Mouse (Mus musculus) myocyte (in vitro differentiated cells): ENCODE measurements around the gene Gar1. TPM values are rescaled to one million over a fixed set of nuclear protein-coding genes. Genes with fewer than 3 reads are reported as not detected.

Experiments
- H3K27me3 ChIP-seq: one replicate; pipeline ENCODE4 v1.6.1; 2011; ENCODE audit not compliant: control insufficient read depth, insufficient read depth, insufficient read length
- H3K36me3 ChIP-seq: one replicate; pipeline ENCODE4 v1.6.1; 2011; ENCODE audit not compliant: control insufficient read depth, insufficient read depth
- H3K4me2 ChIP-seq: one replicate; pipeline ENCODE4 v1.6.1; 2011; ENCODE audit warnings: low read depth, control low read depth
- H3K4me3 ChIP-seq: one replicate; pipeline ENCODE4 v1.5.1; 2011; ENCODE audit warnings: mild to moderate bottlenecking, control low read depth, moderate library complexity
- H3K79me2 ChIP-seq: one replicate; pipeline ENCODE4 v1.6.1; 2011; ENCODE audit not compliant: control insufficient read depth, insufficient read depth
- H3ac ChIP-seq: one replicate; pipeline ENCODE4 v1.6.1; 2011; ENCODE audit not compliant: control insufficient read depth, insufficient read length
- CEBPB ChIP-seq: IDR thresholded peaks from 2 replicates; pipeline ENCODE4 v1.6.1; 2011; ENCODE audit warnings: mild to moderate bottlenecking, moderate library complexity; ENCODE audit not compliant: poor library complexity, insufficient read depth, severe bottlenecking
- E2F4 ChIP-seq: IDR thresholded peaks from one replicate; pipeline ENCODE4 v1.6.1; 2011; ENCODE audit warnings: mild to moderate bottlenecking, control low read depth, moderate library complexity; ENCODE audit not compliant: insufficient read depth
- REST ChIP-seq: IDR thresholded peaks from one replicate; pipeline ENCODE4 v1.6.1; 2011; ENCODE audit warnings: mild to moderate bottlenecking, control low read depth, moderate library complexity; ENCODE audit not compliant: insufficient read depth, insufficient read length
- TCF12 ChIP-seq: IDR thresholded peaks from one replicate; pipeline ENCODE4 v1.6.1; 2011; ENCODE audit warnings: mild to moderate bottlenecking, control low read depth; ENCODE audit not compliant: poor library complexity, insufficient read depth, severe bottlenecking
- USF1 ChIP-seq: IDR thresholded peaks from one replicate; pipeline ENCODE4 v1.6.1; 2011; ENCODE audit warnings: low read depth, mild to moderate bottlenecking, control low read depth, moderate library complexity
- polyA plus RNA-seq: library from polyadenylated mRNA; unstranded; fragments of >200 nt; fragmentation: generic; extraction: Trizol; gene quantifications from one replicate; pipeline ENCODE4 v1.2.1, GENCODE M21; 2012; ENCODE audit warnings: missing spikeins

Gar1 gene
- polyA plus RNA-seq, 1 experiment: 89.0 TPM

DNA sequence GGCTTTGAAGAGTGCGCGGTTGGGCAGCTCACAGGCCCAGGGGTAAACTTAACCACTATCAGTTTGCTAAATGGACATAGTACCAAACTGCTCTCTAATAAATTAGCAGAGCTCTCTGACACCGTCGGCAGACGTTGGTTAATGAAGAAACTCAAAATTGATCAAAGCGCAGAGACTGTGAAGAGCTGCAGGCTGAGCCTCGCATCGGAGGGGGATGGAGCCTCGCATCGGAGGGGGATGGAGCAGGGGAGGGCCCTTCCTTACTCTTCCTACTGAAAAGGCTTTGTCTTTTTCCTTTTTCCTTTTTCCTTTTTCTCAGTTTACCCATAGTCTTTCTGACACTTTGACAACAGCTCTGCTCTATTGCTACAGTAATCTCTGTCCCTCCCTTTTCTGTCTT lies 49.8 kb downstream of the Gar1 start:
- no peak overlapping the region for H3K4me3 ChIP-seq
- no peak for TF ChIP-seq CEBPB
- no peak for TF ChIP-seq TCF12
- no peak for TF ChIP-seq REST
- no peak for TF ChIP-seq E2F4
- TF ChIP-seq USF1: no peak
- H3K36me3 ChIP-seq: no peaks in the 10 kb centered on the region
- no peak overlapping the region for H3K4me2 ChIP-seq
- no peaks in the 10 kb centered on the region for H3K79me2 ChIP-seq
- peaks cover 6% of the 10 kb centered on the region for H3K27me3 ChIP-seq
- no peak overlapping the region for H3ac ChIP-seq

Other genes starting within 250 kb of the Gar1 start
- gene Egf, start 76.1 kb downstream of the Gar1 start, polyA plus RNA-seq: 0.38 TPM
- not detected for gene Lrit3, start 27.4 kb downstream of the Gar1 start, polyA plus RNA-seq
- not detected for gene Rrh, start 8.8 kb downstream of the Gar1 start, polyA plus RNA-seq
- gene Cfi, start 4.5 kb upstream of the Gar1 start, polyA plus RNA-seq: not detected
- gene Pla2g12a, start 47.2 kb upstream of the Gar1 start, polyA plus RNA-seq: 31.3 TPM
- gene Casp6, start 70.0 kb upstream of the Gar1 start, polyA plus RNA-seq: 12.7 TPM
- gene Mcub, start 138.8 kb upstream of the Gar1 start, polyA plus RNA-seq: 19.7 TPM
- 21.4 TPM for gene Sec24b, start 230.2 kb upstream of the Gar1 start, polyA plus RNA-seq